Mouse (Mus musculus) hindbrain, embryonic 14.5 days (tissue): ENCODE data around the gene Csrp3. TPM values are rescaled to one million over a fixed set of nuclear protein-coding genes. Genes with fewer than 3 reads are reported as not detected.

Experiments
- ATAC-seq: fragments of 200-750 bp; cut with Nextera tagmentation; 2 replicates; pipeline ENCODE4 v1.8.0; 2017; ENCODE audit warnings: moderate number of reproducible peaks, mild to moderate bottlenecking, moderate TSS enrichment, moderate library complexity; ENCODE audit not compliant: low FRiP score
- DNase-seq: peaks from one replicate; pipeline ENCODE4 v3.0.0-alpha.2; 2015; ENCODE audit warnings: low spot score
- H3K27ac ChIP-seq: fragments of 300-500 bp; sonication (generic); 2 replicates; pipeline ENCODE4 v1.5.1; 2014; ENCODE audit warnings: mild to moderate bottlenecking, moderate library complexity
- H3K27me3 ChIP-seq: fragments of 300-500 bp; sonication (generic); 2 replicates; pipeline ENCODE4 v1.6.1; 2014; ENCODE audit warnings: mild to moderate bottlenecking, low read length, mixed read lengths; ENCODE audit not compliant: control insufficient read depth, insufficient read depth
- H3K36me3 ChIP-seq: fragments of 300-500 bp; sonication (generic); replicated peaks from 2 replicates; pipeline ENCODE4 v1.6.1; 2014; ENCODE audit not compliant: control insufficient read depth, insufficient read depth
- H3K4me1 ChIP-seq: fragments of 300-500 bp; sonication (generic); replicated peaks from 2 replicates; pipeline ENCODE4 v1.6.1; 2014; ENCODE audit warnings: antibody characterized with exemption, low read length, mixed read lengths; ENCODE audit not compliant: control insufficient read depth, insufficient read depth
- H3K4me2 ChIP-seq: fragments of 300-500 bp; sonication (generic); replicated peaks from 2 replicates; pipeline ENCODE4 v1.6.1; 2014; ENCODE audit warnings: mild to moderate bottlenecking, moderate library complexity
- H3K4me3 ChIP-seq: fragments of 300-500 bp; sonication (generic); replicated peaks from 2 replicates; pipeline ENCODE4 v1.5.1; 2014; ENCODE audit warnings: mild to moderate bottlenecking, low read length
- H3K9ac ChIP-seq: fragments of 300-500 bp; sonication (generic); 2 replicates; pipeline ENCODE4 v1.6.1; 2014
- H3K9me3 ChIP-seq: fragments of 300-500 bp; sonication (generic); 2 replicates; pipeline ENCODE4 v1.6.1; 2016; ENCODE audit warnings: low read length; ENCODE audit not compliant: control insufficient read depth
- WGBS: fragments of 180-500 bp; shearing (Covaris S2); extraction: QIAGEN DNeasy Blood & Tissue Kit; methylation state at CpG from one replicate; pipeline ENCODE4 v1.1.7; 2014; 5-methylcytosine and 5-hydroxymethylcytosine counted together
- polyA plus RNA-seq: library from polyadenylated mRNA; unstranded; fragments of >200 nt; fragmentation: Nextera tagmentation; extraction: Ambion mirVana; gene quantifications from 2 replicates; pipeline ENCODE4 v1.2.1, GENCODE M21; 2014

The Csrp3 gene
- not detected in 2 replicates for polyA plus RNA-seq

- H3K27me3 ChIP-seq, result peaks cover 28% of the 10 kb centered on the region
- ATAC-seq (no peak), DNase-seq (no peak)
- H3K36me3 ChIP-seq, result no peaks in the 10 kb centered on the region
- 41% methylated on average over 11 of the region's 11 CpGs for WGBS
- no peak within 1 kb of the TSS for H3K4me2 ChIP-seq
- H3K4me1 ChIP-seq, result no peaks in the 10 kb centered on the region
- H3K9ac ChIP-seq, result no peak within 1 kb of the TSS
- H3K9me3 ChIP-seq, result no peaks in the 10 kb centered on the region
- no peak within 1 kb of the TSS for H3K4me3 ChIP-seq
- H3K27ac ChIP-seq, result no peak within 1 kb of the TSS
Observed at GRCm38 (mm10) chr7:48847820-48848650, at the start of gene Csrp3. Gene Csrp3 (minus strand): TSS chr7:48848033.

DNA sequence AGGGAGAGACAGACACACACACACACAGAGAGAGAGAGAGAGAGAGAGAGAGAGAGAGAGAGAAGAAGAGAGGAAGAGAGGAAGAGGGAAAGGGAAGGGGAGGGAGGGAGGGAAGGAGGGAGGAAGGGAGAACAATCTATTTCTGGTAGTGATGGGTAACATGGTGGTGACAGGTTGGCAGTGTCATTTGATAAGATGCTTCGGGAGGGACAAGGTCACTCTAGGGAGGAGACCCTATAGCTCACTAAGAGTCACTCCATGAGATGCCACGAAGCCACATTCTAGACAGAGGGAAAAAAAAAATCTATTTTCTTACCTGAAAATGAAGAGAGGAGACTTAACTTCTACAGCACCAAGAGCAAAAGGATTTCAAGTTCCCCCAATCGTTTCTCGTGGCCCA is 48.2 kb upstream of the Csrp3 start:
- Histone ChIP-seq H3K4me2 (no peak overlapping the region), H3K4me3 (no peak overlapping the region), H3K36me3 (no peaks in the 10 kb centered on the region), H3K27ac (no peak overlapping the region), H3K4me1 (peaks cover 17% of the 10 kb centered on the region), H3K27me3 (no peaks in the 10 kb centered on the region), H3K9me3 (no peaks in the 10 kb centered on the region), H3K9ac (no peak overlapping the region)
- ATAC-seq, result no peak
- no peak for DNase-seq
- WGBS, result 79% methylated on average over 4 of the region's 4 CpGs

DNA sequence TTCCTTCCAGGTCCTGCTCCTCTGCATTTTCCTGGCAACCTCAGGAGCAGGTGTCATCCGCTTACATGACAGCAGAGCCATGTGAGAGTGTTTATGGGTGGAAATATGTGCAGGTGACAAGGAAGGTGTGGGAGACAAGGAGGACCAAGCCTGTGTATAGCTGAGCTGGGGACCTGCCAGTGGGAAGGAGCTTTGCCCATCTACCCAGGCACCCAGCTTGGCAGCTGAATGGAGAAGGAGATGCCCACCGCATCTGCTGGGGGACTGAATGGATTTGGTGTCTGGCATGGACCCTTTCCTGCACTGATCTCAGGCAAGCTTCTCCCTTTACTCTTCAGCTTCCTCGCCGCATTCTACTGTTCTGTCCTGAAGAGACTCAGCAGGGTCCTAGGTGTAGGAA is 47.6 kb upstream of the Csrp3 start:
- Histone ChIP-seq H3K36me3 (no peaks in the 10 kb centered on the region), H3K9ac (no peak overlapping the region), H3K27me3 (no peaks in the 10 kb centered on the region), H3K9me3 (no peaks in the 10 kb centered on the region), H3K4me1 (peaks cover 20% of the 10 kb centered on the region), H3K4me2 (no peak overlapping the region), H3K4me3 (no peak overlapping the region), H3K27ac (no peak overlapping the region)
- 85% methylated on average over 4 of the region's 4 CpGs for WGBS
- ATAC-seq (no peak), DNase-seq (no peak)

DNA sequence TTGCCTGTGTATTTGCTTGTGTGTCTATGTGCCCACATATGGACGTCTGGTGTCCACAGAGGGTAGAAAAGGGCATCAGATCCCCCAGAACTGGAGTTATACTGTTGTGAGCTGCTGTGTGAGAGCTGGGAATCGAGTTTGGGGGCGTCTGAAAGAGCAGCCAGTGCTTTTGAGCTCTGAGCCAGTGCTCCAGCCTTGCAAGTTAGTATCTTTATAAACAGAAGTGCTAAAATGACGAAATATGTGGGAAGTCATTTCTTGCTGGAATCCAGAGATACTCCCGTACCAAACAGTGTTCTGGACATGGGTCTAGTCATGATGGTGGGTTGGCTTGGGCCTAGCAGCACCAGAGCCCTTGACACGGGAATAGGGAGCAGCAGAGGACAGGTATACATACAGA is 46.9 kb upstream of the Csrp3 start:
- H3K4me3 ChIP-seq, result no peak overlapping the region
- peaks cover 20% of the 10 kb centered on the region for H3K4me1 ChIP-seq
- no peak overlapping the region for H3K27ac ChIP-seq
- DNase-seq, result no peak
- no peak overlapping the region for H3K4me2 ChIP-seq
- no peak for ATAC-seq
- no peaks in the 10 kb centered on the region for H3K27me3 ChIP-seq
- H3K9ac ChIP-seq, result no peak overlapping the region
- 88% methylated on average over 6 of the region's 6 CpGs for WGBS
- H3K9me3 ChIP-seq, result no peaks in the 10 kb centered on the region
- H3K36me3 ChIP-seq, result no peaks in the 10 kb centered on the region

- DNase-seq, result peak; percentile 92
- WGBS, result 2% methylated on average over 6 of the region's 6 CpGs
- H3K4me1 ChIP-seq, result peaks cover 20% of the 10 kb centered on the region
Observed at GRCm38 (mm10) chr7:48894152-48894551, 46.3 kb upstream of the Csrp3 start.

GRCm38 (mm10) chr7:48893093-48893492 is 45.3 kb upstream of the Csrp3 start:
- 79% methylated on average over 7 of the region's 7 CpGs for WGBS
- Histone ChIP-seq H3K36me3 (no peaks in the 10 kb centered on the region), H3K4me3 (no peak overlapping the region), H3K9ac (no peak overlapping the region), H3K27ac (no peak overlapping the region), H3K4me2 (no peak overlapping the region), H3K27me3 (no peaks in the 10 kb centered on the region), H3K9me3 (no peaks in the 10 kb centered on the region), H3K4me1 (peaks cover 20% of the 10 kb centered on the region)
- no peak for DNase-seq
- ATAC-seq, result no peak

More at GRCm38 (mm10) chr7:48894152-48894551, 46.3 kb upstream of the Csrp3 start:
- H3K36me3 ChIP-seq, result no peaks in the 10 kb centered on the region
- H3K27me3 ChIP-seq, result no peaks in the 10 kb centered on the region
- no peak overlapping the region for H3K27ac ChIP-seq
- no peaks in the 10 kb centered on the region for H3K9me3 ChIP-seq
- H3K4me2 ChIP-seq, result no peak overlapping the region
- no peak overlapping the region for H3K9ac ChIP-seq
- ATAC-seq, result no peak
- no peak overlapping the region for H3K4me3 ChIP-seq

DNA sequence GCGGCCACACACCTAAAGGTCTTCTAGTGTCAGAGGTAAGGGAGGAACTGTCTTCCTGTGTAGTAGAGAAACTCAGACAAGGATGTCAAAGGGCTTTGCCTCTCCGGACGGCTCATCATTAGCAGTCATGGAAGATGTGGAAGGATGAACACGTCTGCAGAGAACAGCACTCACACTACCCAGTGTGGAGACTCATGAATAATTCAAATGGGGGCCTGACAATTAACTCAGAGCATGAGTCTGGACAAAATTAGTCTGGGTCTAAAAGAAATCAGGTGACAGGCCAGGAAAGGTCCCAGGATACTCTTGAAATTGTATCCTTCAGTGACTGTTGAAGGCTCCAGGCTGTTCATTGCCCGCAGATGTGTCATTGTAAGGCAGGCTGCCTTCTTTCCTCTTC is 43.2 kb upstream of the Csrp3 start:
- ATAC-seq, result peak; percentile 24; the same call in 1 of the 2 replicates
- DNase-seq, result no peak

DNA sequence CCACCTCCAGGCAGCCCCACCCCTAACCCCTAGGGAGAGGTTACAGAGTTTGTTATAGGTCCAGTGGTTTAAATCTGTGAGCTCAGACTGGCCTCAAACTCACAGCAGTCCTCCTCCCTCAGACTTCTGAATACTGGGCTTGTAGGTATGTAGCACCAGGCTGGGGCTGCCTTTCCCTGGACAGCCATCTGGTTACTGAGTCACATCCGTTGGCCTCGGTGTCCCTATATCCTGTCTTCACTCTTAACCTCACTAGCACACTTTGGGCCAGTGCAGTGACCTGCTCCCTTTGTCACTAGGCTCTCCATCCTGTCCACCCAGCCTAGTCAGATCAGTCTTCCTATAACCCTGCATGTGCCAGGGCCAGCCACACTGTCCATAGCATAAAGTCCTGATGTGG is 40.9 kb upstream of the Csrp3 start:
- no peak overlapping the region for H3K9ac ChIP-seq
- no peak overlapping the region for H3K4me3 ChIP-seq
- H3K4me1 ChIP-seq, result peaks cover 8% of the 10 kb centered on the region
- 0 out of 2 replicates have a peak, but pooled peaks cover 8% of the 10 kb centered on the region for H3K27me3 ChIP-seq
- no peaks in the 10 kb centered on the region for H3K9me3 ChIP-seq
- H3K36me3 ChIP-seq, result no peaks in the 10 kb centered on the region
- DNase-seq (no peak), ATAC-seq (no peak)
- WGBS, result 70% methylated on average over 2 of the region's 2 CpGs
- no peak overlapping the region for H3K27ac ChIP-seq
- no peak overlapping the region for H3K4me2 ChIP-seq

More for the DNA sequence above, 43.2 kb upstream of the Csrp3 start:
- H3K4me2 ChIP-seq, result no peak overlapping the region
- H3K36me3 ChIP-seq, result no peaks in the 10 kb centered on the region
- H3K9ac ChIP-seq, result no peak overlapping the region
- no peak overlapping the region for H3K27ac ChIP-seq
- H3K4me3 ChIP-seq, result no peak overlapping the region
- WGBS, result 31% methylated on average over 5 of the region's 5 CpGs
- H3K9me3 ChIP-seq, result no peaks in the 10 kb centered on the region
- H3K27me3 ChIP-seq, result no peaks in the 10 kb centered on the region
- peaks cover 8% of the 10 kb centered on the region for H3K4me1 ChIP-seq

GRCm38 (mm10) chr7:48887973-48888372 is 40.1 kb upstream of the Csrp3 start:
- 39% methylated on average over 8 of the region's 8 CpGs for WGBS
- Histone ChIP-seq H3K36me3 (no peaks in the 10 kb centered on the region), H3K4me3 (no peak overlapping the region), H3K4me2 (no peak overlapping the region), H3K27me3 (peaks cover 13% of the 10 kb centered on the region), H3K27ac (no peak overlapping the region), H3K4me1 (peaks cover 8% of the 10 kb centered on the region), H3K9me3 (no peaks in the 10 kb centered on the region), H3K9ac (no peak overlapping the region)
- DNase-seq, result no peak
- ATAC-seq, result no peak
